Mouse (Mus musculus) duodenum, adult 2 months (tissue): ENCODE data around the gene Dhx9. TPM values are rescaled to one million over a fixed set of nuclear protein-coding genes. Genes with fewer than 3 reads are reported as not detected.

ENCODE experiments used
- polyA plus RNA-seq: library from polyadenylated mRNA; depleted of rRNA; stranded (reverse); fragments of >200 nt; gene quantifications from 2 replicates; pipeline ENCODE4 v1.2.3, GENCODE M21; 2012; ENCODE audit warnings: low replicate concordance; rRNA removed

Gene Dhx9
- 0.98 and 1.6 TPM in 2 replicates for polyA plus RNA-seq

GRCm38 (mm10) chr1:153487500-153487879 is at the start of gene Dhx9:
Gene Dhx9 (minus strand): TSS chr1:153487660.

GRCm38 (mm10) chr1:153424770-153425584 is 62.5 kb downstream of the Dhx9 start, which contains the start of gene Shcbp1l:
Gene Shcbp1l (plus strand): TSS chr1:153425162.

Other genes with a start within 250 kb of the Dhx9 start
- 15.1 and 27.2 TPM in 2 replicates for gene Lamc1, start 154.9 kb downstream of the Dhx9 start, polyA plus RNA-seq
- 0.04 and 0.17 TPM in 2 replicates for gene Shcbp1l, start 62.5 kb downstream of the Dhx9 start, polyA plus RNA-seq
- gene Npl, start 62.4 kb upstream of the Dhx9 start, polyA plus RNA-seq = 0.36 and 5.4 TPM in 2 replicates
- gene Rgs8, start 165.4 kb upstream of the Dhx9 start, polyA plus RNA-seq = 0.02 TPM in 2 replicates